Mouse (Mus musculus): ENCODE measurements around the gene Actr2. TPM values are rescaled to one million over a fixed set of nuclear protein-coding genes. Genes with fewer than 3 reads are reported as not detected.
"Not testable (repeated sequence)": the region's sequence is repeated elsewhere in the genome, so short reads cannot be mapped to it uniquely, and the experiment has no call there.

Actr2 gene
- polyA plus RNA-seq, 1 experiment from 2014 or later: 74.3 TPM

DNA sequence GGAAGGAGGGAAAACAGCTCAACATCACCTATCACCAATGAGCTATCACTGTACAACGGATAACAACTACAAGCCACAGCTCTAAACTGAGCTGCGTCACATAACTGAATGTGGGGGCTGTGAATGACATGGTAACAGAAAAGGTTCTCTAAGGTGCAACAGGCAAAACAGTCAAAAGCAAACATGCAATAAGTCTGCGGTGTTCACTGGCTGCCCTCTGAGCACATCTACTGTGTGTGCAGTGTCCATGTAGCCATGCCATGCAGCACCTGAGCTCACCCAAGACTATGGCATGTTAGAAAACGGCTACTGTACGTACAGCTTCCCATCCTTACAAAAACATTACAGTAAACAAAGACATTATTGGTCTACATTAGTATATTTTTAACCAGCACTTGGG lies 39.9 kb downstream of the Actr2 start:
- Histone ChIP-seq H3K27ac (replicated peaks; ENCODE audit: low read depth, low read length) (no peak overlapping the region), H3K4me3 (ENCODE audit: low read depth, low read length) (no peak overlapping the region), H3K9ac (replicated peaks; ENCODE audit: low read length) (no peak overlapping the region), H3K4me2 (ENCODE audit: low read depth, low read length) (no peak overlapping the region), H3K4me1 (ENCODE audit: control insufficient read depth, insufficient read depth, low read length) (no peaks in the 10 kb centered on the region), H3K27me3 (ENCODE audit: control insufficient read depth, insufficient read depth, low read length) (no peaks in the 10 kb centered on the region), H3K36me3 (replicated peaks; ENCODE audit: control insufficient read depth, insufficient read depth, low read depth, low read length) (peaks cover 5% of the 10 kb centered on the region), H3K9me3 (replicated peaks; ENCODE audit: control insufficient read depth, low read length) (no peaks in the 10 kb centered on the region)
- no peak for ATAC-seq (replicated peaks; ENCODE audit: insufficient number of reproducible peaks, low FRiP score, low TSS enrichment, low read depth)
- 94% methylated on average over 5 of the region's 5 CpGs for WGBS
- no peak for DNase-seq (ENCODE audit: low spot score)

DNA sequence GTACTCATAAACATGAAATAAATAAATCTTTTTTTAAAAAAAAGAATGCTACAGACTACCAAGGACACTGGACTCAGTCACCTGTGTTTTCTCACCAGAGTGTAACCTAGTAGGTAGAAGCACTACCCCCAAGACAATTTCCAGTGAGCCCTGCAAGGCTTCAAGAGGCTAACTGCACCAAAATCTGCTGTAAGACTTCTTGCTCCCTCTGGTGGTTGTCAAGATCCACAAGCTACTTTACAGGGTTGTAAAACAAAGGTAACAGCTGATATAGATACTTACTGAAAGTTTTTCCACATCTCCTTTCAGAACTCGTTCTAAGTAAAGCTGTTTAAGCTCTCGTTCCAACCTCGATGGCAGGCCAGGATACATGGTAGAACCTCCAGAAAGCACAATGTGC lies 40.5 kb downstream of the Actr2 start:
- Histone ChIP-seq H3K4me3 (ENCODE audit: low read depth, low read length) (no peak overlapping the region), H3K36me3 (replicated peaks; ENCODE audit: control insufficient read depth, insufficient read depth, low read depth, low read length) (peaks cover 4% of the 10 kb centered on the region), H3K9me3 (replicated peaks; ENCODE audit: control insufficient read depth, low read length) (no peaks in the 10 kb centered on the region), H3K4me2 (ENCODE audit: low read depth, low read length) (no peak overlapping the region), H3K27ac (replicated peaks; ENCODE audit: low read depth, low read length) (no peak overlapping the region), H3K4me1 (ENCODE audit: control insufficient read depth, insufficient read depth, low read length) (no peaks in the 10 kb centered on the region), H3K27me3 (ENCODE audit: control insufficient read depth, insufficient read depth, low read length) (no peaks in the 10 kb centered on the region), H3K9ac (replicated peaks; ENCODE audit: low read length) (no peak overlapping the region)
- 79% methylated on average over 3 of the region's 3 CpGs for WGBS
- DNase-seq (ENCODE audit: low spot score) (peak; percentile 70), ATAC-seq (replicated peaks; ENCODE audit: insufficient number of reproducible peaks, low FRiP score, low TSS enrichment, low read depth) (no peak)

DNA sequence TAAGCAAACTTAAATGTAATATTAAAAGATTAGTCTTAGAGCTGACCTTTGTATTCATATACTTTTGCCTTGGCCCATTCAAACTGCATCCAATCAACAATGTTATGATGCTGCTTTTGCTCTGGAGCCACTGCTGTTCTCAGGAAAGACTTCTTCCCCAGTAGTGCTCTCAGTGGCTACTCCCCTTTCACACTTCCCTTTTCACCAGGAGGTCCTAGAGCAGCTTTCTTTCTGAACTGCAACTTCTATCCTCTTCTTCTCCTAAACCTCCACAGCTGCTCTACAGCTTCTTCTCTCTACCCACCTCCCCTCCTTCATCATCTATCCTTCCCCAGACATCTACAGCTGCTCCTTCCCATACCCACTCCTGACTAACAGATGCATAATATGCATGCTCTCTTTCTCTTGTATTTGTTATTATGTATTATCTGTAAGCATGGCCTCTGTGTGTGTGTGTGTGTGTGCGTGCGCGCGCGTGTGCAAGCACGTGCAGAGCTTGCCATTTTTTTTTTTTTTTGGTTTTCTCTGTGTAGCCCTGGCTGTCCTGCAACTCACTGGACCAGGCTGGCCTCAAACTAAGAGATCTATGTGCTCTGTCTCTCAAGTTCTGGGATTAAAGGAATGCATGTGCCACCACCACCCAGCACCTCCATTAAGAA lies 44.2 kb downstream of the Actr2 start:
- ATAC-seq (replicated peaks; ENCODE audit: insufficient number of reproducible peaks, low FRiP score, low TSS enrichment, low read depth) (no peak), DNase-seq (ENCODE audit: low spot score) (no peak)
- Histone ChIP-seq H3K27me3 (ENCODE audit: control insufficient read depth, insufficient read depth, low read length) (no peaks in the 10 kb centered on the region), H3K9me3 (replicated peaks; ENCODE audit: control insufficient read depth, low read length) (no peaks in the 10 kb centered on the region), H3K4me2 (ENCODE audit: low read depth, low read length) (no peak overlapping the region), H3K9ac (replicated peaks; ENCODE audit: low read length) (no peak overlapping the region), H3K4me3 (ENCODE audit: low read depth, low read length) (no peak overlapping the region), H3K4me1 (ENCODE audit: control insufficient read depth, insufficient read depth, low read length) (no peaks in the 10 kb centered on the region), H3K27ac (replicated peaks; ENCODE audit: low read depth, low read length) (no peak overlapping the region), H3K36me3 (replicated peaks; ENCODE audit: control insufficient read depth, insufficient read depth, low read depth, low read length) (no peaks in the 10 kb centered on the region)
- WGBS: 95% methylated on average over 6 of the region's 6 CpGs

DNA sequence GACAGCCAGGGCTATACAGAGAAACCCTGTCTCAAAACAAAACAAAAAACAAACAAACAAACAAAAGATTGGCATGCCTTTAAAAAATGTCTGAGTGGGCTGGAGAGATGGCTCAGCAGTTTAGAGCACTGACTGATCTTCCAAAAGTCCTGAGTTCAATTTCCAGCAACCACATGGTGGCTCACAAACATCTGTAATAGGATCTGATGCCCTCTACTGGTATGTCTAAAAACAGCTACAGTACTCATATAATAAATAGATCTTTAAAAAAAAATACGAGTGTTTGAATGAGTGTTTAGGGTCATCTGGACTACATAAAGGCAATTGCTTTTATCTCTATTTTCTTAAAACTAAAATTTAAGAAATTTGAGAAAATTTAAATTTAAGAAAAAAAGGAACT lies 45.2 kb downstream of the Actr2 start:
- H3K36me3 ChIP-seq (replicated peaks; ENCODE audit: control insufficient read depth, insufficient read depth, low read depth, low read length): no peaks in the 10 kb centered on the region

DNA sequence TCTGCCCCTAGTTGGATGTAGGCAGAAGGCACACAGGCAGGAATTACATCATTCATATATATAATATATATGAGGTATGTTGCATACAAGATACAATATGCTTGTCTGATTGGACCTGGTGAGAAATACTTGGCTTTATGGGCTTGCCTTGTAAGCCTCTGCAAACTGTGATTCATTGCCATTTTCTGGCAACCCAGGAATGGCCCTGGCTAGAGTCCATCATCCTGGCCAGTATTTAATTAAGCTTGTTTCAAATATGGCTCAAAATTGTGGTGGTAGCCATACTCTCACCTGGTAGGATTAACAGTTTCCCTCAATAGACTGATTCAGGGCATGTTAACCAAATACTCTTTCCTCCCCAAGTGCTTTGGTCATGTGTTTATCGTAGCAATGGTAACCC lies 46.6 kb downstream of the Actr2 start:
- WGBS: 97% methylated on average over 1 of the region's 1 CpGs

More for the DNA sequence above, 45.2 kb downstream of the Actr2 start:
- Histone ChIP-seq H3K9me3 (replicated peaks; ENCODE audit: control insufficient read depth, low read length) (no peaks in the 10 kb centered on the region), H3K4me2 (ENCODE audit: low read depth, low read length) (no peak overlapping the region), H3K4me3 (ENCODE audit: low read depth, low read length) (no peak overlapping the region), H3K9ac (replicated peaks; ENCODE audit: low read length) (no peak overlapping the region), H3K4me1 (ENCODE audit: control insufficient read depth, insufficient read depth, low read length) (no peaks in the 10 kb centered on the region), H3K27me3 (ENCODE audit: control insufficient read depth, insufficient read depth, low read length) (no peaks in the 10 kb centered on the region), H3K27ac (replicated peaks; ENCODE audit: low read depth, low read length) (no peak overlapping the region)
- ATAC-seq (replicated peaks; ENCODE audit: insufficient number of reproducible peaks, low FRiP score, low TSS enrichment, low read depth) (no peak), DNase-seq (ENCODE audit: low spot score) (peak; percentile 33)
- WGBS: 70% methylated on average over 1 of the region's 1 CpGs

DNA sequence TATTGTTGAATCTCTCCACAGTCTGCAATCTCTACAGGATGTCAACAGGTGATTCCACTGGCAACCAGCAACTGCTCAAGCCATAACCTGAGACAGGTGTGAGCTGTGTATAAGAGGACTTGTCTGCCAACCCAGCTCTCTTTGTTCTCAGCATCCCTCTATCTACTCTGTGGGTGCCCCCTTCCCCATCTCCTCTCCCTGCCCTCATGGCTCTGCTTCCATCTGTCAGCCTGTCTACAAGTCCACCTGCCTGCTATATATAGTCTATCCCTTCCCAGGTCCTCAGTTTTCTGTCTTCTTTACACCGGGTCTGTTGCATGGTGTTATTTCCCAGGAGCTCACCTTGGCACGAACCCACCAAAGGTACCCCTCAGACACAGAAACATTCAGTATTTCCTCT lies 47.8 kb downstream of the Actr2 start:
- Histone ChIP-seq H3K9ac (replicated peaks; ENCODE audit: low read length) (no peak overlapping the region), H3K9me3 (replicated peaks; ENCODE audit: control insufficient read depth, low read length) (no peaks in the 10 kb centered on the region), H3K36me3 (replicated peaks; ENCODE audit: control insufficient read depth, insufficient read depth, low read depth, low read length) (no peaks in the 10 kb centered on the region), H3K27me3 (ENCODE audit: control insufficient read depth, insufficient read depth, low read length) (no peaks in the 10 kb centered on the region), H3K27ac (replicated peaks; ENCODE audit: low read depth, low read length) (no peak overlapping the region), H3K4me1 (ENCODE audit: control insufficient read depth, insufficient read depth, low read length) (no peaks in the 10 kb centered on the region), H3K4me2 (ENCODE audit: low read depth, low read length) (no peak overlapping the region), H3K4me3 (ENCODE audit: low read depth, low read length) (no peak overlapping the region)
- no peak for DNase-seq (ENCODE audit: low spot score)
- no peak for ATAC-seq (replicated peaks; ENCODE audit: insufficient number of reproducible peaks, low FRiP score, low TSS enrichment, low read depth)
- 95% methylated on average over 2 of the region's 2 CpGs for WGBS

More for the DNA sequence above, 46.6 kb downstream of the Actr2 start:
- ATAC-seq (replicated peaks; ENCODE audit: insufficient number of reproducible peaks, low FRiP score, low TSS enrichment, low read depth) (no peak), DNase-seq (ENCODE audit: low spot score) (no peak)
- no peaks in the 10 kb centered on the region for H3K4me1 ChIP-seq (ENCODE audit: control insufficient read depth, insufficient read depth, low read length)
- H3K4me3 ChIP-seq (ENCODE audit: low read depth, low read length): no peak overlapping the region
- H3K27me3 ChIP-seq (ENCODE audit: control insufficient read depth, insufficient read depth, low read length): no peaks in the 10 kb centered on the region
- no peaks in the 10 kb centered on the region for H3K36me3 ChIP-seq (replicated peaks; ENCODE audit: control insufficient read depth, insufficient read depth, low read depth, low read length)
- no peak overlapping the region for H3K9ac ChIP-seq (replicated peaks; ENCODE audit: low read length)
- no peaks in the 10 kb centered on the region for H3K9me3 ChIP-seq (replicated peaks; ENCODE audit: control insufficient read depth, low read length)
- H3K4me2 ChIP-seq (ENCODE audit: low read depth, low read length): no peak overlapping the region
- no peak overlapping the region for H3K27ac ChIP-seq (replicated peaks; ENCODE audit: low read depth, low read length)

DNA sequence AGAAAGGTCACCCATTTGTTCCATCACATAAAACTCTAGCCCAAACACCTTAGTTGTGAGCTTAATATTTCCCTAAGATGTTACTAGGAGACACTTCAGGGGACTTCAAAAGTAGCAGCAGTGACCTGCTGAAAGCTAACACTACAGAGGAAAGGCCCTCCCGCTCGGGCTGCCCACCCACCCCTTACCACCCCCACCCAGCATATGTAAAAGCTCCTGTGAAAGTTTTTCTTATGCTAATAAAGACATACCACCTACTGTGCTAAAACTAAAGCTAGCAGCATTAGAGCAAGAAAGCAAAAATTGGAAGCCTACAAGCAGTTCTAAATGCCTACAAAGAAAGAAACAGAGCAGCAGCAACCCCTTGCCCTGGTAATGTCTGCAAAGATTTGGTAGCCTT lies 48.6 kb downstream of the Actr2 start:
- not testable (repeated sequence) for H3K9me3 ChIP-seq (replicated peaks; ENCODE audit: control insufficient read depth, low read length); DNase-seq (ENCODE audit: low spot score); H3K4me2 ChIP-seq (ENCODE audit: low read depth, low read length); H3K4me1 ChIP-seq (ENCODE audit: control insufficient read depth, insufficient read depth, low read length); H3K9ac ChIP-seq (replicated peaks; ENCODE audit: low read length); H3K27ac ChIP-seq (replicated peaks; ENCODE audit: low read depth, low read length); ATAC-seq (replicated peaks; ENCODE audit: insufficient number of reproducible peaks, low FRiP score, low TSS enrichment, low read depth); H3K4me3 ChIP-seq (ENCODE audit: low read depth, low read length); H3K27me3 ChIP-seq (ENCODE audit: control insufficient read depth, insufficient read depth, low read length); H3K36me3 ChIP-seq (replicated peaks; ENCODE audit: control insufficient read depth, insufficient read depth, low read depth, low read length)
- 66% methylated on average over 2 of the region's 2 CpGs for WGBS

DNA sequence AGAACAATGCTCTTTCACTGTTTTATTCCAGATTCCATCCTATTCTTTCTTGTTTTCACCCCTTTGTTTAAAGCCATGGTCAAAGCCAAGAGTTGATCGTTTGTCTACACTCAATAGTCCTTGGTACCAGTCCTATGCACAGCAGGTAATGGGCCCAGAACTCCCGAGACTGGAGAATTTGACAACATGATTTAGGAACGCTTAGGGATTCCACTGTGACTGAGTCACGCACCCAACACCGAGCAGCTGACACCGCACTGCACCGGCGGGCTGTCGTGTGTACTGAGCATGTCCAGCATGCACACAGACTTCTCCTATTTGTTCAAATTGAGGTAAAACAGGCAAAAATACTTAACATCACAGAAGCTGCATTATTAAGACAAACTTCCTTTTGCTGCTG lies 49.9 kb downstream of the Actr2 start:
- not testable (repeated sequence) for H3K9me3 ChIP-seq (replicated peaks; ENCODE audit: control insufficient read depth, low read length); H3K36me3 ChIP-seq (replicated peaks; ENCODE audit: control insufficient read depth, insufficient read depth, low read depth, low read length); H3K27ac ChIP-seq (replicated peaks; ENCODE audit: low read depth, low read length); H3K27me3 ChIP-seq (ENCODE audit: control insufficient read depth, insufficient read depth, low read length); H3K9ac ChIP-seq (replicated peaks; ENCODE audit: low read length); H3K4me3 ChIP-seq (ENCODE audit: low read depth, low read length); ATAC-seq (replicated peaks; ENCODE audit: insufficient number of reproducible peaks, low FRiP score, low TSS enrichment, low read depth); H3K4me1 ChIP-seq (ENCODE audit: control insufficient read depth, insufficient read depth, low read length); DNase-seq (ENCODE audit: low spot score); H3K4me2 ChIP-seq (ENCODE audit: low read depth, low read length)
- 92% methylated on average over 9 of the region's 9 CpGs for WGBS

Measured in embryonic facial prominence, embryonic 11.5 days (tissue).